Mouse (Mus musculus) 416B (cell line): ENCODE data around the gene Rbm41.
A peak's percentile ranks its signal among the peaks of the same experiment; 100 is the strongest.

Experiments
- DNase-seq: peaks from one replicate; pipeline ENCODE4 v3.0.0; 2011; ENCODE audit warnings: low read depth

The Rbm41 gene

DNA sequence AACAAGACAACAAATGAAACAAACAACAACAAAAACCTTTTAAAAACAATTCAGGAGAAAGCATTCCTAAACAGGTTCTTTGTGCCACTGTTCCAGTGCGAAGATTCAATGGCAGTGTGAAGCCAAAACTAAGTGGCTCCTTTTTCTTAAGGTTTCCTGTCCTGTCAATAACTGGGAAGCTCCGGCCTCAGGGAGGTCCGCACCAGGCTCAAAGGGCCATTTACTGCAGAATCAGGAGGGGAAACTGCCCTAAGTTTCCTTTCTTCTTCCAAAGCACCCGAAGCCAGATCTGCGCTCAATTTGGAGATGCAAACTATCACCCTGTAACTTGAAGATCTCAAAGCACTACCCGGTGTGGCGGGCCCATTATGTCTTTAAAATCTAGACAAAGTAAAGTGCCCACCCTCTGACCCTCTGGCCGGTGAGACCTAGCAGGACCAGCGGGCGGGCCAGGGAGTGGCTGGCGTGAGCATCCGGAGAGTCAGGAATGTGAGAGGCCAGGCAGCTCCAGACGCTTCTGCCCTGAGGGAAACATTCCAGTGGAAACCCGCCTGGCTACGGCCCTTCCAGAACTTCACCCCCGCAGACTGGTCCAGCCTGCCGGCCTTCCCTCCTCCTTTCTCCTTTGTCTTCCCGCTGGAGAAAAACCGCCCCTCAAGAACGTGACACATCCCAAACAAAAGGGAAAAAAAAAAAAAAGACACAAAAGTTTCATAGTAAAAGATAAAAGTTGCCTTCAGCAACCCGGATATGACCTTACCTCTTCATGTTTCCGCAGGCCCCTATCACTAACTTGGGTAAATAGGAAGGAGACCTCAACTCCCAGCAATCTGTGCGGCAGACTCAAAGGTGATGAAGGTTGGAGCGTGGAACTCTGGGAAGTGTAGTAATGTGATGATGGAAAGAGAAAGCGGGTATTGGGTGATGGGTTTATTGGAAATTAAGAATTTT is at the start of gene Rbm41:
TSS of gene Rbm41 (minus strand) at position 856 of the 951 bp plus-strand sequence.
- DNase-seq = peak; percentile 58

DNA sequence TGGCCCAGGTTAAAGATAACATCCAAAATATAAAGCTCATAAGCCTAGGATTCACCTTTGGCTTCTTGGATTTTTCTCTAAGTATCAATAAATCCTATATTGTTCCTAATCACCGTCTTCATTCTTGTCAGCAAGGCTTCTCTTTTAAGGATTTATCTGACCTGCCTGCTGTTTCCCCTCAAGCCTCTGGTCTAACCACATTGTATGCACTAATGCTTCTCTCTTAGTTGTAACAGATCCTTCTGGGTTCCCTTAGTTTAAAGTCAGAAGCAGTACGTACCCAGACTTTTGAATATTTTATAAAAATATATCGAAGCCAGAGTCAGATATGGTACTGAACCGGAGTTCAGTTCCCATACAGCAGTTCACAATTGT is 283 bp upstream of the Rbm41 start:
- DNase-seq = no peak

DNA sequence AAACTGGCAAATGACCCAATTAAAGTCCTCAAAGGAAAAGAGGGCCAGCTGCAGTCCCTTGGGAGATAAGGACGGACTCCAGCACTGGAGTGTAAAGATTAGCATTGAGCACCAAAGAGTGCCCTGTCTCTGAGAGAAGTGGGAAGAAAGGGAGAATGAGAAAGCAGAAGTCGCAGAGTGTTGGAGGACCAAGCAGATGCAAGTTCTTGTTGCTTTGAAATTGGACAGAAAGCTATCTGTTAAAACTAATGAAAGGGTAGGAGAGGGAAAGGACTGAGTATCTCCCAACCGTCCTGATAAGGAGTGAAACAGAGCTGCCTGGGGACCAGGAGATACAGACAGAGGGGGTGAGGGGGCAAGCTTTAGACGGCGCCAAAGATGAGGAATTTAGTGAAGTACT is 16.3 kb downstream of the Rbm41 start:
- no peak for DNase-seq

DNA sequence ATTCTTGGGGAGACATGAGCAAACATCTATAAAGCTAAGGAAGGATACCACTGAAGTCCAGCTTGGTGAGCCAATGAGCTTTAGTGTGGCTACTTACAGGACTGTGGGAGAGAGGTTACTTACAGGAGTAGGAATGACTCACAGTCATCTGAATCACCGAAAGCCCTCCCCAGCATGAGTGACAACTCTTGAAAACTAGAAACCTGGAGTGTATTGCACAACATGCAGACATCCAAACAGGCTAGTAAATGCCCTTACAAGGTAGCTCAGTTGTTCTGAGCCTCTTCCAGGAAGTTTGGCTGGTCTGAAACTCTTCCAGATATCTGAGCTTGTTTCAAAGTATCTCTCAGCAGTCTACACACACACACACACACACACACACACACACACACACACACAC is 64.9 kb downstream of the Rbm41 start:
- DNase-seq = peak; percentile 64

DNA sequence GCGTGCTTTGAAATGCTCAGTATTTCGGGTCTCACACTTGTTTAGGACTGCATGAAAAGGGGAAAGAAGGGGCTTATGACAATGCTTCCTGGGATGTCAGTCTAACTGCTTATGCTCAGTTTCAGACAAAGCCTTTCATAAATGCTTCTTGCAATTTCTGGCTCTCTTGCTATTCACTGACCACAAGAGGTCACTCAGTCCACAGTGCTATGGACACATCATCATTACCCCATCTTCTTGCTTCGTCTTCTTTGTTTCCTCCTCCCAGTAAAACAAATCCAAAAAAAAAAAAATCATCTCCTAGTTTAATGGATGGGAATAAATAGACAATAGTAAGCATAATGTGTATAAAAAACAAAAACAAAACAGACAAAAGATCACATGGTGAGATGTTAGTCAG is 65.9 kb downstream of the Rbm41 start:
- DNase-seq = peak; percentile 6

DNA sequence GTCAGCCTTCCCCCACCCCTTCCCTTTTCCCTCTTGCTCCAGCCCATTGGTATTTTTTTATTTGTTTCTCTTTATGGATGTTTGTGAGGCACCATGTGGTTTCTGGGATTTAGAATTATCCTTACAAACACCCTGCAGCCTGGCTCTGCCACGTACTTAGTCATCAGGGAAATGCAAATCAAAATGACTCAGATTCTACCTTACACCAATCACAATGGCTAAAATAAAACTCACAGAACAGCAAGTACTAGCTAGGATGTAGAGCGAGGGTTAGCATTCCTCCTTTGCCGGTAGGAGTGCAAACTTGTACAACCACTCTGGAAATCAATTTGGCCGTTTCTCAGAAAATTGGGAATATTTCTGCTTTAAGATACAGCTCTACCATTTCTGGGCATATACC is 77.8 kb downstream of the Rbm41 start:
- DNase-seq = no peak

DNA sequence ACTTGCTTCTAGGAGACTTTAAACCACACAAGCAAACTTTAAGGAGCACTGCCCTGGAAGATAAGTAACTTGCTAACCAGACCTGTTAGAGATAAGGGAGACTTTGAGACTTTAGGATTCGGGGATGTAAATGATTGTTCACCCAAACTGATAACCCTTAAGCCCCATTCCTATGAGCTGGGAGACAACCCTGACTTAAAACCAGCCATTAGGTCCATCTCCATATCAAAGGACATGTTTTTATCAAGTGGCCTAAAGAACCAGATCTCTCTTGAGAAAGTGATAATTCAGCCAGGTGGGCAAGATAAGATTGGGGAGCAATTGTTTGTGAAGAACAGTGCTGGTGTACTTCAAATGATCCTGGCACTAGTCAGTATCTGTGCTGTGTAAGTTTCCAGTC is 107.0 kb downstream of the Rbm41 start:
- DNase-seq = no peak

DNA sequence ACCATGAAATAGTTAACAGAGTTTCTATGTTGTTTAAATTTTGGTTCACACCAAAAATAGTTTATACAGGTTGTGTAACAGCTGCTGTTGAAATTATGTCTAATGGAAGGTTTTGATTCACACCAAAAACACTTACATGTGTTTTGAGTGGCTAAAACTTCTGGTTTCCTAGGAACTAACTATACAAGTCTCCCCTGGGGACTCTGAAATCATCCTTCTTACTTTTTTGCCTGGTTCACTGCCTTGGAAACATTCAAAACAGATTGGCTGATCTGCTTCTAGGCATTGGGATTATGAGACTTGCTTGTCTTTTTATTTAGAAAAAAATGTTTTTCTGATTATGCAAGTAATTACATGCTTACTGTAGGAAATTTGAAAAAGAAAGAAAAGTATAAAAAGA is 115.2 kb downstream of the Rbm41 start:
- DNase-seq = no peak

DNA sequence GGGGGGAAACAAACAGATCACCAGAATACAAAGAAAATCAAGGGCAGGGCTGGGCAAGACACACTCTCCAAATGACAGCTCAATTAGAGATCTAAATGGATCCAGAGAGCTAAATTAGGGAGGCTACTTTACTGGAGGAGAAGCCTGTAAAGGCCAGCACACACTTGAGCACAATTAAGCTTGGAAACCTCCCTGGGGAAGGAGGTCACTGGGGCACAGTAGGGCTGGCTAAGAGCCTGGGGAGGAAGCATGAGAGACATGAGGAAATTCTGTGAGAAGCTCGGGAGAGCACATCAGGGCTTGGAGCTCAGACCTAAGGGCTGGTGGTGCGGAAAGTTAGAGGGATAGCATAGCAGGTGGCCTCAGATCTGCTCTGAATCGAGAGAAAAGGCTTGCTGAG is 120.5 kb downstream of the Rbm41 start:
- no peak for DNase-seq

DNA sequence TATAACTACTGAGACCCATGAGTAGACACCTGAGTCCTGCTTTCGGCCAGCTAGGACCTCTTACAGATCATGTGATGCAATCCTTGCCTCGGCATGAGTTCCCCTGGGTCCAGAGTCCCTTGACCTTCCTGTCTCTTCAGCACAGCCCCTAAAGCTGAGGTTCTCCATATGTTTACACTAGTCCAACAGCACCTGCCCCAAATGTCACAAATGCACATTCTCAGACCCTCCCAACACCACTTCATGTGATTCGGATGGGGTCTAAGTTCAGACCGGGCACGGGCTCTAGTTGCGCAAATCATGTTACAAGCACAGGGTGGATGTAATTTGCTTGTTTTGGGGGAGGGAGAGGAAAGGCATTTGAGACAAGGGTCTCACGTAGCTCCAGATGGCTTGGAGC is 121.3 kb downstream of the Rbm41 start:
- no peak for DNase-seq

DNA sequence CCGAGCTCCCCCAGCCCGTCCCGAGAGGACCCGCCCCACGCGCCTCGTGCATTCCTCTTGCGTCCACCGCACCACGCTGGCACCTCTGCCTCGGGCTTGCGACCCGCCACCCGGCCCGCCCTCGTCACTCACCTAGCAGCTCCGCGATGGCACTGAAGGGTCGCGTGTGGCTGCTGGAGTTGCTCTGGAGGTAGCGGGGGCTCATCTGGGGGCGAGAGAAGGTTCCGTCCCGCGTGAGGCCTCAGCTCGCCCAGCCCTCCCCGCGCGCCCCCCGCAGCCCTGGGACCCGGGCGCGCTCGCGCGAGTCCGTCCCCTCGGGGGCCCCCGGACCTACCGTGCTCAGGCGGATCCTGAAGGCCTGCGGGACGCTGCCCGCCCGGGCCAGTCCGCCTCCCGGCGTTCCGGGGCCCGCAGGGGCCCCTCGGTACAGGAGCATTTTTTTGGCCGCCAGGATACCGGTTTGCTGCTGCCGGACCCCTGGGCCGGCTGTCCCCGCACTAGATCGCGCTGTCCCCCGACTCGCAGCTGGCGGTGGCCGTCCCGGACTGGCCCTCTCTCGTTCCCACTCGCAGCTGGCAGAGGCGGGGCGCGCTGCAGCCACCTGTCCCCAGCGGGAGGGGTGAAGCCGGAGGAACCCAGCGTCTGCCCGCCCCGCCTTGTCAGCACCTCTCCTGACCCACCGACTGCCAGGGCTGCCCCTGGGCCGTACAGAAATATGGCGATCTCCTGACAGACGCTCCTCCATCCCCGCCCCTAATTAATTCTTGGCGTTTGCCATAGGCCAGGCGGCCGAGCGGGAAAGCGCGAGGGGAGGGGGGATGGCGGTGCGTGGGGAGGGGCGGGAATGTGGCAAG is 127.2 kb downstream of the Rbm41 start, which contains the start of gene Morc4:
TSS of gene Morc4 (minus strand) at position 740 of the 854 bp plus-strand sequence.
- no peak for DNase-seq

DNA sequence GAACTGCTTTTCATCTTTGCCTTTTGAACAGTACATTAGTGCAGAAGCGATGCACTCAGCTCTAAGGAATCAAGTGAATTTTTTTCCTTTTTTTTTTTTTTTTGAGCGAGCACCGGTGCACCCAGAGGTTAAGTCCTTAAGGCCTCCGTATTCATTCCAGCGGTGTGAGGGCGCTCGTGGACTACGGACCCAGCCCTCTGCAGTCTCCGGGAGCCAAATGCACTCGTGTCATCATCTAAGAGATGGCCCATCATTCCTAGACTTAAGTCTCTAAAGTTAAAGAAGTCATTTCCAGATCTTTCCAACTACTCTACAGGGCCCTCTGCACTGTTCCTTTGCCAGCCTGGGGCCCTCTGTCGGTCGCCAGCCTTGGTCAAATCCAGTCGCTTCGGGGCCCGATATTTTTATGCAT is 128.1 kb downstream of the Rbm41 start:
- no peak for DNase-seq

DNA sequence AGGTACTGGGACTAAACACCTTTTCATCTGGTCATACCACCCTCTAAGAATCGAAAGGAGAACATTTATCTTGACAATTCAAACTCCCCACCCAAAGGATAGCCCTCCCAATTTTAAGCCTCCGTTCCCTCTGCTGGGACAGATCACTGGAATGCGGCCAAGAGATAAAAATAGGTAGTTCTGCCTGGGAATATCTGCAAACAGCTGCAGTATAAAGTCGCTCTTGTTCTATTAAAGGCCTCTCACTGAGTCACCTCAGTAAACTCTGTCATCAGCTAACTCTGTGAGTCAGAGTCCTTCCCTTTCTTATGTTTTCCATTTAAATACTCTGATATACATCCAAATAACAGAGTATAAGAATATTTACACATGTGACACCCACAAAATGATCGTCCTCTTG is 139.0 kb downstream of the Rbm41 start:
- no peak for DNase-seq

DNA sequence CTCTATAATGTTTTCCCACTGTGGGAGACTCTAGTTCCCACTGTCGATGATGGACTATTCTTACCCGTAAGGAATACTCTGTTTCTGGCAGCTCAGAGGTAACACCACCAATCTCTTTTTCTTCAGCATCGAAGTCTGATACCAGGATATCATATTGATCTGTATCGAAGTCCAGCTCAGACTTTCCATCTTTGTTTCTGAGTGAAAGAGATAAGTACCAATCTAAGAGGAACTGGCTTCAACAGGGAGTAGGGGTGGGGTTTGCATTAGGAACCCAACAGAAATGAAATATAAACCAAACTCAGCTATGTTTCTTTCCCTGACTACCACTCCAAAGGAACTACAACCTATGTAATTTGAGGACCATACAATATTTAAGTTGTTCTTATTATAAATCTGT is 143.6 kb downstream of the Rbm41 start:
- no peak for DNase-seq

DNA sequence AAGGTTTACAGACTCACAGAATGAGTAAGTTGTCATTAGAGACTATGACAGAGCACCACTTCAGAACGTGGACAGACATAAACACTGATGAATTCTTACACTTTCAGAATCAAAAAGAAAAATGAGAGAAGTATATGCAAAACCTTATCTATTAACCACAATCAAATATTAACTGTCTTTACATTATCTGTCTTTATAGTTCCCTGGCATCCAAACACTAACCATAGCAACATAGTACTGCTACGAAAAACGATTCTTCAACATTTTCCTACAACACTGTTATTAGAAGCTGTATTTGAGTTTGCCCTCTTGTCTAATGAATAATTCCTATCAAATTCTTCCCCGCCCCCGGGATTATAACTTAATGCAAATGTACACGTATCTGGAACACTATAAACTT is 157.3 kb downstream of the Rbm41 start:
- DNase-seq = no peak
